Mouse (Mus musculus): Measurements from ENCODE around the gene Nme8. TPM values are rescaled to one million over a fixed set of nuclear protein-coding genes. Genes with fewer than 3 reads are reported as not detected.

Nme8 gene
- polyA plus RNA-seq, 1 experiment from 2014 or later: not detected

DNA sequence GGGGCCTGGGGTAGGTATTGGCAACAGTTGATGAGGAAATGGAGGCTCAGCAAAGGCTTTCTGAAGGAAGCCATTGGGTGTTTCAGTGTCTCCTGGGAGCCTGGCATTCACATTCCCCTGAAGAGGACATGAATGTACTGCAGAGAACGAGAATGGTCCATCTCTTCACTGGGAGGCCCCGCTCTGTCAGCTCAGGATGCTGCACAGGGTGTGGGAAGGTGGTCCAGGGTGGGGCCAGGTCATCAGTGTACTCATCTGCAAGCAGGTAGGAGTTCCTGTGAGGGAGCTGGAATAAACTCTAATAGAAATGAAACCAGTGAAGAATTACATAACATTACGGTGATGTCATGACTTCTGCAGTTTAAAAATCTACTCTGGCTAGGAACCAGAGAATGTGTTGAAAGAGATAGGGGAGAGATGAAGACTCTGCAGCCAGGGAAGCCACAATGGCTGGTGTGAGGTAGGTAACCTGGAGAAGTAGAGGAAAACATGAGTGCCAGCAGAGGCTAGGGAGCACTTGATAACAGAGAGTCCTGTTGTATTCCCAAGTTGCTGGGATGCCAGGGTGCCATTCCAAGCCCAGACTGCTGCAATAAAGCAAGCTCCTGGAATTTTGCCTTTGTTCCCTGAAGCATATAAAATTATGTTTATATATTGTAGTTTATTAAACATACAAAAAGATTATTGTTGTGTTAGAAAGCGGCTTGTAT lies 3.3 kb upstream of the Nme8 start:
- no peak overlapping the region for H3K27ac ChIP-seq (ENCODE audit: low read depth, low read length)
- H3K4me2 ChIP-seq (replicated peaks; ENCODE audit: low read depth, low read length): no peak overlapping the region
- no peak overlapping the region for H3K4me3 ChIP-seq (ENCODE audit: low read length)
- no peak for ATAC-seq (ENCODE audit: low FRiP score, low TSS enrichment)
- 95% methylated on average over 4 of the region's 4 CpGs for WGBS
- H3K36me3 ChIP-seq (ENCODE audit: control insufficient read depth, insufficient read depth, low read length): no peaks in the 10 kb centered on the region
- no peaks in the 10 kb centered on the region for H3K4me1 ChIP-seq (ENCODE audit: control insufficient read depth, insufficient read depth, low read length)
- H3K9me3 ChIP-seq (ENCODE audit: control insufficient read depth, low read length): no peaks in the 10 kb centered on the region
- H3K9ac ChIP-seq (ENCODE audit: low read depth, low read length): no peak overlapping the region
- no peaks in the 10 kb centered on the region for H3K27me3 ChIP-seq (ENCODE audit: control insufficient read depth, insufficient read depth, low read length)

DNA sequence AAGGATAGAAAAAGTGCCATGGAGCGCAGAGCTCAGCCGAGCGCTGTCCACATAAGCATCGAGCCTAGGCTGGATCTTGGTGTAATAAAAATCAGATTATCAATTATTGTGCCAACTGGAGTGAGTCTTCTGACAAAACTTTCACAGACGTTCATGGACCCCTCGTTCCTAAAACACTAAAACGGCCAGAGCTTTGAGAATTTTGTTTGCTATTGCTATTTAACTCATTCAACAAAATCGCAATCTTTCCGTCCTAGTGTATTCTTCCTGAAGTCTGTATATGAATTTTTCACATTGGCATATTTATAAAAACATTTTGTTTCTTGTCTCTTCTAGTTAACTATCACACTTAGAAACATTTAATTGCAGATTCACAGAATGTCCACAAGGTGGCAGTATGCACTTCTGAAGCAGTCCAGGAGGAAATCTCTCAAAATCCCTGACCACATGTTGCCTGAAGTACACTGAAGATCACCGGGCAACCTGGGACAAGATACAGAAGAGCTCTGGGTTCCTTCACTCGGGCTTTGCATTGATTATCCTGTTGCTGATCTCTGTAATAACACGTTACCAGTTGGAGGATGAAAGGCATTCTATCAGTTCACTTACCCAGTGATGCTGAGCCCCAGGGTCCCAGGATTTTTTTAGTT lies 1.1 kb upstream of the Nme8 start:
- WGBS: 27% methylated on average over 12 of the region's 12 CpGs

DNA sequence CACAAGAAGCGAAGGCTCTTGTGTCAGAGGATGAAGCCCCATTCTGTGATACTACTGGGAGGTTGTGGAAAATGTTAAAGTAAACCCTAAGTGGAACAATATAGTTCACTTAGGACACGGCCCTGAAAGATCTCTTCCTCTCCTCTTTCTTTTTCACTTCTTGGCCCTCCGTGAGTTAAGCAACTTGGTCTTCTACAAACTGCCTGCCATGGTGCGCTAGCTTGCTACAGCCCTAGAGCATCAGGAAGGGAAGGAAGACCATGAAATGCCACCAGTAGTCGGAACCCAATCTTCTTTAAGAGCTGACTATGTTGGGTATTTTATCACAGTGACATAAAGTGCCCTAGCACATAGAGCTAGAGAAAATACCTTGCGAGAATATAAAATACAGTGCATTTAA lies 7.2 kb downstream of the Nme8 start:
- no peak for ATAC-seq (ENCODE audit: low FRiP score, low TSS enrichment)
- H3K27ac ChIP-seq (ENCODE audit: low read depth, low read length): no peak overlapping the region
- 88% methylated on average over 6 of the region's 6 CpGs for WGBS
- no peak overlapping the region for H3K4me3 ChIP-seq (ENCODE audit: low read length)
- no peak overlapping the region for H3K4me2 ChIP-seq (replicated peaks; ENCODE audit: low read depth, low read length)
- H3K9ac ChIP-seq (ENCODE audit: low read depth, low read length): no peak overlapping the region
- H3K36me3 ChIP-seq (ENCODE audit: control insufficient read depth, insufficient read depth, low read length): no peaks in the 10 kb centered on the region
- no peaks in the 10 kb centered on the region for H3K9me3 ChIP-seq (ENCODE audit: control insufficient read depth, low read length)
- H3K4me1 ChIP-seq (ENCODE audit: control insufficient read depth, insufficient read depth, low read length): no peaks in the 10 kb centered on the region
- H3K27me3 ChIP-seq (ENCODE audit: control insufficient read depth, insufficient read depth, low read length): no peaks in the 10 kb centered on the region

More for the DNA sequence above, 1.1 kb upstream of the Nme8 start:
- Histone ChIP-seq H3K9me3 (ENCODE audit: control insufficient read depth, low read length) (no peaks in the 10 kb centered on the region), H3K4me1 (ENCODE audit: control insufficient read depth, insufficient read depth, low read length) (no peaks in the 10 kb centered on the region), H3K27me3 (ENCODE audit: control insufficient read depth, insufficient read depth, low read length) (no peaks in the 10 kb centered on the region), H3K27ac (ENCODE audit: low read depth, low read length) (no peak overlapping the region), H3K4me2 (replicated peaks; ENCODE audit: low read depth, low read length) (no peak overlapping the region), H3K4me3 (ENCODE audit: low read length) (no peak overlapping the region), H3K36me3 (ENCODE audit: control insufficient read depth, insufficient read depth, low read length) (no peaks in the 10 kb centered on the region), H3K9ac (ENCODE audit: low read depth, low read length) (no peak overlapping the region)
- ATAC-seq (ENCODE audit: low FRiP score, low TSS enrichment): peak; percentile 62; the same call in 1 of the 2 replicates

DNA sequence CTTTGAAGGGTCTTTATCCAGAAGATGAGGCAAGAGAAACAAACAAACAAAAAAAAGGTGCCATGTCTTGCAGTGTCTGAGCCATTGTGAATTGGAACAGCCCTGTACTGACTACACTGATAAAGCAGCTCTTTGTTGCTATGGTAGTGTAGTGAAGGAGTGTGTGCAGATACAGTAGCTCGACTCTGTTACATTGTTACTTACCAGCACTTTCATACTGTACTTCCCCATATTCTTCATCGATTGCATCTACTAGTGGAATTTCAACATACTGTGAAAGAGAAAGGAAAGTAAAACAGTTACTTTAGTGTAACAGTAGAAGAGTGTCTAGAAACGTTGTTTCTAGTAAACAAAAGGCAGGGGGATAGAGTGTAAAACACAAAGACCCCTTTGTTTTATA lies 7.6 kb downstream of the Nme8 start:
- Histone ChIP-seq H3K4me2 (replicated peaks; ENCODE audit: low read depth, low read length) (no peak overlapping the region), H3K27me3 (ENCODE audit: control insufficient read depth, insufficient read depth, low read length) (no peaks in the 10 kb centered on the region), H3K36me3 (ENCODE audit: control insufficient read depth, insufficient read depth, low read length) (no peaks in the 10 kb centered on the region), H3K27ac (ENCODE audit: low read depth, low read length) (no peak overlapping the region), H3K4me3 (ENCODE audit: low read length) (no peak overlapping the region), H3K9me3 (ENCODE audit: control insufficient read depth, low read length) (no peaks in the 10 kb centered on the region), H3K4me1 (ENCODE audit: control insufficient read depth, insufficient read depth, low read length) (no peaks in the 10 kb centered on the region), H3K9ac (ENCODE audit: low read depth, low read length) (no peak overlapping the region)
- no peak for ATAC-seq (ENCODE audit: low FRiP score, low TSS enrichment)
- WGBS: 69% methylated on average over 3 of the region's 3 CpGs

DNA sequence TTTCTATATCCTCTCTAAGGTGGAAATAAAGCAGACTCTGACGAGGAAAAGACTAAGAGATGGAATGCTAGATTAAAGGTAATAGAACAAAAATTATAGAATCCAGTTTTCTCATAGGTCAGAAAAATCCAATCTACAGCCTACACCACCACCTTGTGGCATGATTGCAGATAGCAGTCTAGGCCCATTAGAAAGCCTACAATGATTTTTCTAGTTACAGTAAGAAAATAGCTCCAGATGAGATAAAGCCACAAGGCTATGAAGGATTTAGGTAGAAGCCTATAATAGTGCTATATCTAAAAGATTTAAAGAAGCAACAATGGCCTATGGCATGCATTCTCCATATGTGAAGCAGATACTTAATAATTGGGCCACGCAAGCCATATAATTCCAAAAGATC lies 13.6 kb downstream of the Nme8 start:
- H3K36me3 ChIP-seq (ENCODE audit: control insufficient read depth, insufficient read depth, low read length): no peaks in the 10 kb centered on the region
- no peak for ATAC-seq (ENCODE audit: low FRiP score, low TSS enrichment)
- H3K9ac ChIP-seq (ENCODE audit: low read depth, low read length): no peak overlapping the region
- H3K4me2 ChIP-seq (replicated peaks; ENCODE audit: low read depth, low read length): no peak overlapping the region
- no peaks in the 10 kb centered on the region for H3K4me1 ChIP-seq (ENCODE audit: control insufficient read depth, insufficient read depth, low read length)
- no peaks in the 10 kb centered on the region for H3K9me3 ChIP-seq (ENCODE audit: control insufficient read depth, low read length)
- no peak overlapping the region for H3K27ac ChIP-seq (ENCODE audit: low read depth, low read length)
- no peaks in the 10 kb centered on the region for H3K27me3 ChIP-seq (ENCODE audit: control insufficient read depth, insufficient read depth, low read length)
- WGBS: 60% methylated on average over 2 of the region's 2 CpGs
- no peak overlapping the region for H3K4me3 ChIP-seq (ENCODE audit: low read length)

DNA sequence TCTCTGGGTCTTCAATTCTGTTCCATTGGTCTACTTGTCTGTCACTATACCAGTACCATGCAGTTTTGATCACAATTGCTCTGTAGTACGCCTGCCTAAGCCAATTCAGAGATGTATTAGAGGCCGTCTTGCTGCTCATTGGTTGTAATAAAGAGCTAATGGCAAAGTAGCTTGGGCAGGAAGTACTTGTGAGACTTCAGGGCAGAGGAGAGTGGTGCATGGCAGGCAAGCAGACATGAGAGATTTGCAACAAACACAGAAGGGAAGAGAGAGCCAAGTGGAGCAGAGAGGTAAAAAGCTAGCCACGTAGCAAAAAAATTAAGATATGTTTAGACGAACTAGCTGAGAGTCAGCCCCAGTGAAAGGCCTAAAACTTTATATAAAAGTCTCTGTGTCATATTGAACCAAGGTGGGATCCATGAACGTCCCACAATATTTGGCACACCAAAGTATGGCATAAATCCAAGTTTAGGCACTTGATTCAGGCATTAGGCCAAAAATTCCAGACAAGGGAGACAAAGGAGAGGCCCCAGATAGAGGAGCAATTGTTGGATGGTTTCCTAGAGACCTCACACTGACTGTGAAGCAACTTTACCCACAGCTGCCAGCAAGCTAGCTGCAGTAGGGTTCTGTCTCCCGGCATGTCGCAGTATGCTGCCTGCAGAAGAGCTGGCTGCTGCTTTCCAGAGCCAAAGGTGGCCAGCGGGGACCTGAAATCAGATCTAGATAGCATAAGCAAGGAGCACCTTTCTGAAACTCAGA lies 14.5 kb downstream of the Nme8 start:
- Histone ChIP-seq H3K36me3 (ENCODE audit: control insufficient read depth, insufficient read depth, low read length) (no peaks in the 10 kb centered on the region), H3K27me3 (ENCODE audit: control insufficient read depth, insufficient read depth, low read length) (no peaks in the 10 kb centered on the region), H3K9ac (ENCODE audit: low read depth, low read length) (no peak overlapping the region), H3K9me3 (ENCODE audit: control insufficient read depth, low read length) (no peaks in the 10 kb centered on the region), H3K4me1 (ENCODE audit: control insufficient read depth, insufficient read depth, low read length) (no peaks in the 10 kb centered on the region), H3K4me3 (ENCODE audit: low read length) (no peak overlapping the region), H3K27ac (ENCODE audit: low read depth, low read length) (no peak overlapping the region), H3K4me2 (replicated peaks; ENCODE audit: low read depth, low read length) (no peak overlapping the region)
- ATAC-seq (ENCODE audit: low FRiP score, low TSS enrichment): no peak
- WGBS: 73% methylated on average over 8 of the region's 8 CpGs

DNA sequence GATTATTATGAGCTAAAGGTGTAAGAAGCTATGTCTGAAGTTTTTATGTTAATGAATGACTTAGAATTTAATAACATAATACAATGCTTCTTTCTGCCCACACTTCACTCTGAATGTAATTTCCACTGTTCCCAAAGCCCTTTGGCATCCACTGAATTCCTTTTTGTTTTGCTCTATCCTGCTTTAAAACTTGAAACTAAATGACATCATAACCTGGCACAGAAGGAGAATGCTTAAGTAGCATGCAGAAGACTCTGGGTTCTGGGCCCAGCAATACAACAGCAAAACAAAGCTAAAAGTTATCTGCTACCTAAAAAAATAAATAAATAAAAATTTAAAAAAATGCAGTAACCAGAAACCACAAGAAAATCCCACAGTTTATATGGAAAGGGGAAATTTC lies 23.0 kb downstream of the Nme8 start:
- no peaks in the 10 kb centered on the region for H3K4me1 ChIP-seq (ENCODE audit: control insufficient read depth, insufficient read depth, low read length)
- ATAC-seq (ENCODE audit: low FRiP score, low TSS enrichment): no peak

DNA sequence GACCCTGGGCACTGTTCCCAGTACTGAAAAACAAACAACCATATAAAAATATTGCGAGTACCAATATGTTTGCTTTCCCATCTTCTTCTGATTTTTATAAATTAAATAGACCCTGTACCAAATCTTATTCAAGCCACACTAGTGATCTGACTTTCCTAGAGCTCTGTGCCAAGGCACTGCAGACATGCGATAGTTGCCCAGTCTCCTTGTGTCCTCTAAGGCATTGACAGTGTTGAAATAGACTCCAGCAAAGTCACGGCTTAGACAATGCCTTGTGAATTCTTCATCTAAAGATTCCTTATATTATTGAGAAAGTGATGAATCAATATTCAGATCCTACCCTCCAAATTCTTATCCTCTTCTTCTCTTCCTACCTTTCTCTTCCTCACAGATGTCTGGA lies 23.6 kb downstream of the Nme8 start:
- Histone ChIP-seq H3K4me3 (ENCODE audit: low read length) (no peak overlapping the region), H3K36me3 (ENCODE audit: control insufficient read depth, insufficient read depth, low read length) (no peaks in the 10 kb centered on the region), H3K9me3 (ENCODE audit: control insufficient read depth, low read length) (no peaks in the 10 kb centered on the region), H3K9ac (ENCODE audit: low read depth, low read length) (no peak overlapping the region), H3K4me2 (replicated peaks; ENCODE audit: low read depth, low read length) (no peak overlapping the region), H3K27ac (ENCODE audit: low read depth, low read length) (no peak overlapping the region), H3K27me3 (ENCODE audit: control insufficient read depth, insufficient read depth, low read length) (no peaks in the 10 kb centered on the region), H3K4me1 (ENCODE audit: control insufficient read depth, insufficient read depth, low read length) (no peaks in the 10 kb centered on the region)
- WGBS: 91% methylated on average over 3 of the region's 3 CpGs
- no peak for ATAC-seq (ENCODE audit: low FRiP score, low TSS enrichment)

More for the DNA sequence above, 23.0 kb downstream of the Nme8 start:
- Histone ChIP-seq H3K9ac (ENCODE audit: low read depth, low read length) (no peak overlapping the region), H3K27me3 (ENCODE audit: control insufficient read depth, insufficient read depth, low read length) (no peaks in the 10 kb centered on the region), H3K4me2 (replicated peaks; ENCODE audit: low read depth, low read length) (no peak overlapping the region), H3K36me3 (ENCODE audit: control insufficient read depth, insufficient read depth, low read length) (no peaks in the 10 kb centered on the region), H3K9me3 (ENCODE audit: control insufficient read depth, low read length) (no peaks in the 10 kb centered on the region), H3K27ac (ENCODE audit: low read depth, low read length) (no peak overlapping the region), H3K4me3 (ENCODE audit: low read length) (no peak overlapping the region)
